Mouse (Mus musculus) thymus, adult 2 months (tissue): ENCODE measurements around the gene Slc22a12. TPM values are rescaled to one million over a fixed set of nuclear protein-coding genes. Genes with fewer than 3 reads are reported as not detected.

Experiments
- DNase-seq: peaks from one replicate; pipeline ENCODE4 v3.0.0; 2021
- H3K27ac ChIP-seq: fragments of 200-500 bp; 2 replicates; pipeline ENCODE4 v1.5.1; 2012; ENCODE audit warnings: low read length, control low read depth; ENCODE audit not compliant: control insufficient read depth, insufficient read depth
- H3K27me3 ChIP-seq: fragments of 200-500 bp; 2 replicates; pipeline ENCODE4 v1.6.1; 2012; ENCODE audit warnings: mild to moderate bottlenecking, low read length, moderate library complexity, mixed read lengths; ENCODE audit not compliant: control insufficient read depth, insufficient read depth
- H3K36me3 ChIP-seq: fragments of 200-500 bp; 2 replicates; pipeline ENCODE4 v1.6.1; 2012; ENCODE audit warnings: mild to moderate bottlenecking, low read length, moderate library complexity; ENCODE audit not compliant: control insufficient read depth, insufficient read depth
- H3K4me1 ChIP-seq: fragments of 200-500 bp; replicated peaks from 2 replicates; pipeline ENCODE4 v1.6.1; 2012; ENCODE audit warnings: low read length; ENCODE audit not compliant: control insufficient read depth, insufficient read depth
- H3K4me3 ChIP-seq: fragments of 200-500 bp; 2 replicates; pipeline ENCODE4 v1.5.1; 2012; ENCODE audit warnings: mild to moderate bottlenecking, low read length, control low read depth, moderate library complexity; ENCODE audit not compliant: control insufficient read depth, insufficient read depth
- CTCF ChIP-seq: fragments of 200-500 bp; IDR thresholded peaks from 2 replicates; pipeline ENCODE4 v1.5.1; 2012; ENCODE audit warnings: mild to moderate bottlenecking, control low read depth, low read length, moderate library complexity, borderline replicate concordance; ENCODE audit not compliant: control insufficient read depth, poor library complexity, insufficient read depth; ENCODE audit errors: extremely low read depth
- POLR2A ChIP-seq: fragments of 200-500 bp; IDR thresholded peaks from 2 replicates; pipeline ENCODE4 v1.6.1; 2012; ENCODE audit warnings: mild to moderate bottlenecking, low read length, control low read depth, moderate library complexity; ENCODE audit not compliant: control insufficient read depth, poor library complexity, insufficient read depth; ENCODE audit errors: extremely low read depth
- WGBS: fragments of 180-500 bp; shearing (Covaris S2); methylation state at CpG from one replicate; pipeline ENCODE4 v1.1.7; 2018; 5-methylcytosine and 5-hydroxymethylcytosine counted together
- polyA plus RNA-seq: library from polyadenylated mRNA; depleted of rRNA; stranded (reverse); fragments of >200 nt; gene quantifications from 2 replicates; pipeline ENCODE4 v1.2.3, GENCODE M21; 2012

The Slc22a12 gene
- polyA plus RNA-seq, 1 experiment: 0.74 TPM

DNA sequence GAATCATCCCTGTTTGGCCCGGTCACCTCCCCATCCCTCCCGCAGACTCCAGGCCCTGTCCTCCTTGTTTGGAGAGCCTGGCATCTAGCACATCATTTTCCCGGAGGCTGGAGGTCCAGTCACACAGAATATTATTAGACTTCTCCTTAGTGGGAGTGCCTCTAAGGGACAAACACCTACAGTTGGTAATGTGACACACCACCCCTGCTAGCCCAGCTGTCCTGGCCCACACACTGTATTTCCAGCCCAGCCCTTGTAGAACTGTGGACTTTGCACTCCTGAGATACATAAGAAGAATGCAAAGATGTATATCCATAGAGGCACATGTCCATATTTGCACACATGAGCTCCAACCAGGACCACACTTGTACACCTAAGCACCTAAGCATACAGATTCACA, 21.2 kb downstream of the Slc22a12 start:
- Histone ChIP-seq H3K4me1 (no peaks in the 10 kb centered on the region), H3K4me3 (no peak overlapping the region), H3K27me3 (no peaks in the 10 kb centered on the region), H3K36me3 (no peaks in the 10 kb centered on the region), H3K27ac (no peak overlapping the region)
- no peak for TF ChIP-seq POLR2A
- no peak for TF ChIP-seq CTCF
- WGBS: 95% methylated on average over 3 of the region's 3 CpGs
- DNase-seq: no peak

DNA sequence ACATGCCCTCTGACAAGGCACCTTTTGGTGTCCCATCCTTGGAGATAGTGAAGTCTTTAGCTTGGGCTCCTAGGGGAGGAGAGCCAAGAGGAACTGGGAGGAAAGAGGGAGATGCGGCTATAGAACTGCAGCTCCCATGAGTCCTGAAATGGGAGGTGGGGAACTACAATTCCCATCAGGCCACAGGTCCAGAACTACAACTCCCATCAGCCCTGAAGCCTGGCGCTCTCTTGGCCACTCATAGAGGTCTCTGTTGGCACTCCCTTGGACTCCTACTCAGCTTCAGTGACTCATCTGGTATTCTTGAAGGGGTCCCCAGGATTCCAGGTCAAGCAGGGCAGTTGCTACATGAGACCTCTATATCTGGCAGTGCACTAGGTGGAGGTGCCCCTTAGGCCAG, 23.3 kb downstream of the Slc22a12 start:
- Histone ChIP-seq H3K27ac (no peak overlapping the region), H3K4me1 (no peaks in the 10 kb centered on the region), H3K36me3 (no peaks in the 10 kb centered on the region), H3K27me3 (no peaks in the 10 kb centered on the region), H3K4me3 (no peak overlapping the region)
- 89% methylated on average over 2 of the region's 2 CpGs for WGBS
- DNase-seq: no peak
- TF ChIP-seq CTCF: no peak
- TF ChIP-seq POLR2A: no peak

DNA sequence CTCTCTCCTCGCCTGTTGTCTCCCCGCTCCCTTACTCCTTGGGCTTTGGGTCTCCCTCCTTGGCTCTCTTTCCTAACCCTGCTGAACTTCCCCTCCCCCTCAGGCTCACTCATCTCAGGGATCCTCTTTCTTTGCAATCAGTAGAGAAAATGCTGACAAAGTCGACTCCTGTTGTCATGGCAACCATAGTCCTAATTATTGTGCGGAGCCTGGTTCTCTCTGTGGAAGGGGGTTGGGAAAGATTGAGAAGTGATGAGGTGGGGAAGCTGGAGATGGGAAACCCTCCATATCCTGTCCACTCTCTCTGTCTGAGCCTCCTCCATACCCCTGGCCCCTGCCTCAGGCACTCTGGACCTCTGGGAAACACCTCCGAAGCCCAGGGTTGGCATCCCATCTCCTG, 24.2 kb downstream of the Slc22a12 start:
- H3K36me3 ChIP-seq: no peaks in the 10 kb centered on the region
- H3K4me3 ChIP-seq: no peak overlapping the region
- no peak overlapping the region for H3K27ac ChIP-seq
- H3K4me1 ChIP-seq: no peaks in the 10 kb centered on the region
- H3K27me3 ChIP-seq: no peaks in the 10 kb centered on the region
- no peak for DNase-seq
- no peak for TF ChIP-seq CTCF
- no peak for TF ChIP-seq POLR2A
- WGBS: 83% methylated on average over 5 of the region's 5 CpGs

DNA sequence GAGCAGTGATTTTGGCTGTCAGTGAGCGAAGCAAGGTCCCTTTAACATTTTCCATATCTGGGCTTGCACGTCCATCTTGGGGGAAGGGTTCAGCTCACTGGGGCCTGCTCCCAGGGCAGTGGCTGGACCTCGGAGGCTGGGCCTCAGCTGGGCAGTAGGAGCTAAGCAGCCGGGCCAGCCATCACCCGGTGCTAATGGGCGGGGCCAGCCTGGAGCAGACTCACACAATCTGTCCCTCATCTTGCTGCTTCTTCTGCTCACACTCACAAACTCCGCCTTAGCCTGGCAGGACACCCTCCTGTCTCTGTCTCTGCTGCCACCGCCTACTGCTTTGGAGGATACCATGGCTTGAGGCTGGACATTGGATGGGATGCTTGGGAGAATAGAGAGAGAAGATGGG, 26.7 kb downstream of the Slc22a12 start:
- Histone ChIP-seq H3K36me3 (no peaks in the 10 kb centered on the region), H3K4me3 (no peak overlapping the region), H3K4me1 (no peaks in the 10 kb centered on the region), H3K27ac (no peak overlapping the region), H3K27me3 (no peaks in the 10 kb centered on the region)
- DNase-seq: no peak
- WGBS: 88% methylated on average over 8 of the region's 8 CpGs
- TF ChIP-seq POLR2A (no peak), CTCF (no peak)

DNA sequence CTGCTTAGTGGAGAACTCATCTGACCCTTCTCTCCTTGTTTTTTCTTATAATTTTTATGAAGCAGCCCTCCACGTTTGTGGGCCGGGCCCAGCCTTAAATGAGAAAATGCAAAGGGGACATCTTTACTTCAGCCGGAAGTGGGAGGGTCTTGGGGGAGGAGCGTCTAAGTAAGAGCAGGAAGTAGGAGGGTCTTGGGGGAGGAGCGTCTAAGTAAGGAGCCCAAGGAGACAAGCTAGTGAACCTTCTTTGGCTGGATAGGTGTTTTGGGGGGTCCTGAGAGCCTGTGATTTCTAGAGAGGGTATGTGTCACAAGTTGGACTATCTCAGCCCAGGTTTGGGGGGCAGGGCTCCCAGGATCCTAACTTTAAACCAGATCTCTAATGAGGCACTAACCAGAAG, 27.4 kb downstream of the Slc22a12 start:
- no peak for TF ChIP-seq POLR2A
- no peak for TF ChIP-seq CTCF

DNA sequence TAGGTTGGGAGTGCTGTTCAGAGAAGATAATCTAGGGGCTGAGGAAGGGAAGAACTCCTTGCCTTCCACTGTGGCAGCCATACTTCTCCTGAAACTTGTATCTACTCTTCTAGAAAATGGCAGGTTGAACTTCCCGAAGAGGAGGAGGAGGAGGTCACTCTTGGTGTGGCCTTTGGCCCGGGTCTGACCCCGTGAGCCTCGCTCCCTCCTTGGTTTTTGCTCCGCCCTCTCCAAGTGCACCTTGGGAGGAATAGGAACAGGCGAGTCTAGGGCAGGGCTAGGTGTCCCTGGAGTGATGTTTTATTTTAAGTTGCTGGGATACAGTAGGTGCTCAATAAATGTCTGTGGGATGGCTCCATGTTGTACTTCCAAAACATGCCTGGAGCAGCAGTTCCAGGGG, 27.9 kb downstream of the Slc22a12 start:
- WGBS: 91% methylated on average over 6 of the region's 6 CpGs
- TF ChIP-seq POLR2A: no peak
- TF ChIP-seq CTCF: no peak
- Histone ChIP-seq H3K4me3 (no peak overlapping the region), H3K4me1 (no peaks in the 10 kb centered on the region), H3K36me3 (no peaks in the 10 kb centered on the region), H3K27ac (no peak overlapping the region), H3K27me3 (no peaks in the 10 kb centered on the region)
- no peak for DNase-seq

More for the DNA sequence above, 27.4 kb downstream of the Slc22a12 start:
- Histone ChIP-seq H3K27me3 (no peaks in the 10 kb centered on the region), H3K4me3 (no peak overlapping the region), H3K36me3 (no peaks in the 10 kb centered on the region), H3K4me1 (no peaks in the 10 kb centered on the region), H3K27ac (no peak overlapping the region)
- no peak for DNase-seq
- 43% methylated on average over 5 of the region's 5 CpGs for WGBS

DNA sequence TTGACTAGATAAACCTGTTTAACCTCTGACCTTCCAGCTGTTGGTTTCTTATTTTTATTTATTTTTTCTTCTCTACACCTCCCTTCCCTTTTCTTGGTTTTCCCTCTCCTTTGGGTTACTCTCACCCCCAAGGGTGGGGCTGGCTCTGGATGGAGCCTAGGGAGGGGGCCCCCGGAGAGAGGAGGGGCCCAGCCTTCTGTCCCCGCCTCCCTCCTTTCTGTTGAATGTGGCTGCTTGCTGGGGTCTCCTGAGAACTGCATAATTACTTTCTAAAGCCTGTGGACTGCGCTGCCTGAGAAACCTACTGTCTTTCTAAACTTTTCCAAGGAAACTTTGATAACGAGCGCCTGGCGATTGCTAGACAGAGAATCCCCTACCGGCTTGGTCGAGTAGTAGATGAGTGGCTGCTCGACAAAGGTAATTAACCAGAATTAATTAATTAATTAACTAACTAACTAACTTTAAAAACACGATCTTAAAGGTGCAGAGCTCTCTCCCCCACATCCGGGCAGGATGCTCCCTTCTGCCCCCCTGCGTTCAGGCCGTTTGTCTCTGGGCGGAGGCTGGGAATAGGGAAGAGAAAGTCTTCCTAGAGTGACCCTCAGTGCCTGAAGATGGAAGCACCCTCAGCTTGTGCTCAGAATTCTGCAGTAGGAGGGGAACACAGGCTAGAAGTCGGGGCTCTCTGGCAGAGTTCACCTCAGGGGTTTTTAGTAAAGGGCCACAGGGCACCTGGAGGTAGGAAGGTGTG, 29.3 kb downstream of the Slc22a12 start:
- Histone ChIP-seq H3K4me3 (no peak overlapping the region), H3K27ac (no peak overlapping the region), H3K36me3 (no peaks in the 10 kb centered on the region), H3K27me3 (no peaks in the 10 kb centered on the region), H3K4me1 (no peaks in the 10 kb centered on the region)
- TF ChIP-seq CTCF (no peak), POLR2A (no peak)
- 30% methylated on average over 15 of the region's 15 CpGs for WGBS
- no peak for DNase-seq
